Mouse (Mus musculus) forebrain, embryonic 11.5 days (tissue): ENCODE measurements at regions not wholly inside any gene's neighbourhood (a gene's known extent, or its start where the extent isn't known, plus 50 kb on each side); places are given as distances from the start of the nearest gene placed in this dataset.

Experiments used
- ATAC-seq: fragments of 200-750 bp; cut with Nextera tagmentation; replicated peaks from 2 replicates; pipeline ENCODE4 v1.8.0; 2017; ENCODE audit warnings: moderate TSS enrichment; ENCODE audit not compliant: low FRiP score
- DNase-seq: peaks from one replicate; pipeline ENCODE4 v3.0.0-alpha.2; 2017; ENCODE audit warnings: low spot score
- H3K27ac ChIP-seq: fragments of 300-500 bp; sonication (generic); 2 replicates; pipeline ENCODE4 v1.5.1; 2014; ENCODE audit warnings: low read depth, low read length
- H3K27me3 ChIP-seq: fragments of 300-500 bp; sonication (generic); 2 replicates; pipeline ENCODE4 v1.6.1; 2014; ENCODE audit warnings: mild to moderate bottlenecking, low read length, mixed read lengths; ENCODE audit not compliant: control insufficient read depth, insufficient read depth
- H3K36me3 ChIP-seq: fragments of 300-500 bp; sonication (generic); 2 replicates; pipeline ENCODE4 v1.6.1; 2014; ENCODE audit warnings: mild to moderate bottlenecking, low read length, moderate library complexity, mixed read lengths; ENCODE audit not compliant: control insufficient read depth, insufficient read depth
- H3K4me1 ChIP-seq: fragments of 300-500 bp; sonication (generic); replicated peaks from 2 replicates; pipeline ENCODE4 v1.6.1; 2014; ENCODE audit warnings: low read length, mixed read lengths; ENCODE audit not compliant: control insufficient read depth, insufficient read depth
- H3K4me2 ChIP-seq: fragments of 300-500 bp; sonication (generic); 2 replicates; pipeline ENCODE4 v1.6.1; 2014; ENCODE audit warnings: low read depth, mild to moderate bottlenecking, low read length, moderate library complexity, mixed read lengths; ENCODE audit not compliant: severe bottlenecking
- H3K4me3 ChIP-seq: fragments of 300-500 bp; sonication (generic); 2 replicates; pipeline ENCODE4 v1.5.1; 2014; ENCODE audit warnings: low read depth, low read length
- H3K9ac ChIP-seq: fragments of 300-500 bp; sonication (generic); 2 replicates; pipeline ENCODE4 v1.6.1; 2014; ENCODE audit warnings: low read length
- H3K9me3 ChIP-seq: fragments of 300-500 bp; sonication (generic); 2 replicates; pipeline ENCODE4 v1.6.1; 2016; ENCODE audit warnings: low read length, mixed read lengths; ENCODE audit not compliant: control insufficient read depth
- WGBS: fragments of 180-500 bp; shearing (Covaris S2); extraction: QIAGEN DNeasy Blood & Tissue Kit; methylation state at CpG from one replicate; pipeline ENCODE4 v1.1.7; 2014; 5-methylcytosine and 5-hydroxymethylcytosine counted together

GRCm38 (mm10) chr5:97601384-97601783 is 144.6 kb upstream of the Gk2 start:
- no peaks in the 10 kb centered on the region for H3K4me1 ChIP-seq
- H3K4me2 ChIP-seq: no peak overlapping the region
- no peaks in the 10 kb centered on the region for H3K9me3 ChIP-seq
- H3K27me3 ChIP-seq: no peaks in the 10 kb centered on the region
- ATAC-seq (no peak), DNase-seq (no peak)
- 84% methylated on average over 2 of the region's 2 CpGs for WGBS
- H3K9ac ChIP-seq: no peak overlapping the region
- H3K36me3 ChIP-seq: no peaks in the 10 kb centered on the region
- H3K4me3 ChIP-seq: no peak overlapping the region
- H3K27ac ChIP-seq: no peak overlapping the region

GRCm38 (mm10) chr5:97598741-97599140 is 141.9 kb upstream of the Gk2 start:
- Histone ChIP-seq H3K4me2 (no peak overlapping the region), H3K27me3 (no peaks in the 10 kb centered on the region), H3K9me3 (no peaks in the 10 kb centered on the region), H3K27ac (no peak overlapping the region), H3K9ac (no peak overlapping the region), H3K4me3 (no peak overlapping the region), H3K36me3 (no peaks in the 10 kb centered on the region), H3K4me1 (no peaks in the 10 kb centered on the region)
- no peak for DNase-seq
- no peak for ATAC-seq
- 87% methylated on average over 9 of the region's 9 CpGs for WGBS

- WGBS: 90% methylated on average over 2 of the region's 2 CpGs
- Histone ChIP-seq H3K4me3 (no peak overlapping the region), H3K4me1 (no peaks in the 10 kb centered on the region), H3K9ac (no peak overlapping the region), H3K27ac (no peak overlapping the region), H3K4me2 (no peak overlapping the region), H3K36me3 (no peaks in the 10 kb centered on the region), H3K27me3 (no peaks in the 10 kb centered on the region), H3K9me3 (no peaks in the 10 kb centered on the region)
- DNase-seq (no peak), ATAC-seq (no peak)
These were observed 139.1 kb upstream of the Gk2 start for GRCm38 (mm10) chr5:97595916-97596315.

- Histone ChIP-seq H3K36me3 (no peaks in the 10 kb centered on the region), H3K9me3 (no peaks in the 10 kb centered on the region), H3K9ac (no peak overlapping the region), H3K4me2 (no peak overlapping the region), H3K4me1 (no peaks in the 10 kb centered on the region), H3K27me3 (no peaks in the 10 kb centered on the region), H3K4me3 (no peak overlapping the region), H3K27ac (no peak overlapping the region)
- DNase-seq: no peak
- WGBS: 70% methylated on average over 7 of the region's 7 CpGs
- no peak for ATAC-seq
These were observed 137.3 kb upstream of the Gk2 start for GRCm38 (mm10) chr5:97594081-97594480.

GRCm38 (mm10) chr5:97582509-97582908 is 125.7 kb upstream of the Gk2 start:
- Histone ChIP-seq H3K9me3 (no peaks in the 10 kb centered on the region), H3K27ac (no peak overlapping the region), H3K4me2 (no peak overlapping the region), H3K4me1 (no peaks in the 10 kb centered on the region), H3K4me3 (no peak overlapping the region), H3K27me3 (no peaks in the 10 kb centered on the region), H3K9ac (no peak overlapping the region), H3K36me3 (no peaks in the 10 kb centered on the region)
- DNase-seq (no peak), ATAC-seq (no peak)
- 71% methylated on average over 2 of the region's 2 CpGs for WGBS

GRCm38 (mm10) chr5:97565486-97565885 is 108.7 kb upstream of the Gk2 start:
- H3K4me1 ChIP-seq: no peaks in the 10 kb centered on the region
- H3K4me3 ChIP-seq: no peak overlapping the region
- no peak overlapping the region for H3K27ac ChIP-seq
- no peak overlapping the region for H3K9ac ChIP-seq
- H3K27me3 ChIP-seq: no peaks in the 10 kb centered on the region
- DNase-seq (no peak), ATAC-seq (no peak)
- no peak overlapping the region for H3K4me2 ChIP-seq
- H3K36me3 ChIP-seq: no peaks in the 10 kb centered on the region
- WGBS: 86% methylated on average over 5 of the region's 5 CpGs
- no peaks in the 10 kb centered on the region for H3K9me3 ChIP-seq

GRCm38 (mm10) chr5:97563724-97564123 is 106.9 kb upstream of the Gk2 start:
- Histone ChIP-seq H3K9ac (no peak overlapping the region), H3K27me3 (no peaks in the 10 kb centered on the region), H3K27ac (no peak overlapping the region), H3K36me3 (no peaks in the 10 kb centered on the region), H3K4me3 (no peak overlapping the region), H3K4me2 (no peak overlapping the region), H3K9me3 (no peaks in the 10 kb centered on the region), H3K4me1 (no peaks in the 10 kb centered on the region)
- DNase-seq: no peak
- no peak for ATAC-seq
- 88% methylated on average over 6 of the region's 6 CpGs for WGBS

GRCm38 (mm10) chr5:97554274-97554673 is 97.5 kb upstream of the Gk2 start:
- Histone ChIP-seq H3K9ac (no peak overlapping the region), H3K4me1 (no peaks in the 10 kb centered on the region), H3K9me3 (peaks cover 3% of the 10 kb centered on the region; the same call in 1 of the 2 replicates), H3K36me3 (no peaks in the 10 kb centered on the region), H3K4me2 (no peak overlapping the region), H3K27ac (no peak overlapping the region), H3K4me3 (no peak overlapping the region), H3K27me3 (no peaks in the 10 kb centered on the region)
- no peak for ATAC-seq
- DNase-seq: no peak
- WGBS: 92% methylated on average over 6 of the region's 6 CpGs

- ATAC-seq (no peak), DNase-seq (no peak)
- Histone ChIP-seq H3K4me2 (no peak overlapping the region), H3K9ac (no peak overlapping the region), H3K36me3 (no peaks in the 10 kb centered on the region), H3K4me1 (no peaks in the 10 kb centered on the region), H3K9me3 (peaks cover 3% of the 10 kb centered on the region; the same call in 1 of the 2 replicates), H3K27me3 (no peaks in the 10 kb centered on the region), H3K4me3 (no peak overlapping the region), H3K27ac (no peak overlapping the region)
- WGBS: 58% methylated on average over 3 of the region's 3 CpGs
These were observed 96.3 kb upstream of the Gk2 start for GRCm38 (mm10) chr5:97553122-97553521.
